Mouse (Mus musculus) stomach, postnatal 0 days (tissue): ENCODE data around the gene Nipsnap3b.

ENCODE experiments used
- CTCF ChIP-seq: IDR thresholded peaks from 2 replicates; pipeline ENCODE4 v1.5.1; 2016; ENCODE audit warnings: antibody characterized with exemption, low read depth, mild to moderate bottlenecking, moderate library complexity
- EP300 ChIP-seq: optimal IDR thresholded peaks from 2 replicates; pipeline ENCODE3; 2016; ENCODE audit warnings: antibody characterized with exemption

GRCm38 (mm10) chr4:53014421-53014820 lies 2.7 kb downstream of the Nipsnap3b start:
- TF ChIP-seq CTCF (no peak), EP300 (no peak)
